Mouse (Mus musculus): Measurements from ENCODE around the gene Polr3b.

Gene Polr3b

GRCm38 (mm10) chr10:84710827-84711226 is 88.7 kb downstream of the Polr3b start:
- no peak for DNase-seq (ENCODE audit: low spot score)

- DNase-seq (ENCODE audit: low spot score): no peak
Measured at GRCm38 (mm10) chr10:84711479-84711878, 89.4 kb downstream of the Polr3b start.

- DNase-seq (ENCODE audit: low spot score): no peak
Measured at GRCm38 (mm10) chr10:84711940-84712339, 89.8 kb downstream of the Polr3b start.

- DNase-seq (ENCODE audit: low spot score): no peak
Measured at GRCm38 (mm10) chr10:84712532-84712931, 90.4 kb downstream of the Polr3b start.

- DNase-seq (ENCODE audit: low spot score): no peak
Measured at GRCm38 (mm10) chr10:84713043-84713442, 91.0 kb downstream of the Polr3b start.

GRCm38 (mm10) chr10:84715639-84716038 is 93.5 kb downstream of the Polr3b start:
- DNase-seq (ENCODE audit: low spot score): no peak

- DNase-seq (ENCODE audit: low spot score): no peak
Measured at GRCm38 (mm10) chr10:84716581-84716980, 94.5 kb downstream of the Polr3b start.

- DNase-seq (ENCODE audit: low spot score): no peak
Measured at GRCm38 (mm10) chr10:84722711-84723110, 100.6 kb downstream of the Polr3b start.

- no peak for DNase-seq (ENCODE audit: low spot score)
Measured at GRCm38 (mm10) chr10:84727005-84727404, 104.9 kb downstream of the Polr3b start.

- no peak for DNase-seq (ENCODE audit: low spot score)
Measured at GRCm38 (mm10) chr10:84727760-84728159, 105.7 kb downstream of the Polr3b start.

GRCm38 (mm10) chr10:84730078-84730477 is 108.0 kb downstream of the Polr3b start:
- DNase-seq (ENCODE audit: low spot score): no peak

GRCm38 (mm10) chr10:84730956-84731355 is 108.9 kb downstream of the Polr3b start:
- no peak for DNase-seq (ENCODE audit: low spot score)

GRCm38 (mm10) chr10:84733511-84733910 is 111.4 kb downstream of the Polr3b start:
- DNase-seq (ENCODE audit: low spot score): no peak

- no peak for DNase-seq (ENCODE audit: low spot score)
Measured at GRCm38 (mm10) chr10:84754851-84755785, 133.0 kb downstream of the Polr3b start.

GRCm38 (mm10) chr10:84755786-84756203 is 133.7 kb downstream of the Polr3b start, which contains the start of gene Rfx4:
TSS of gene Rfx4 (plus strand) at chr10:84756062.
- no peak for DNase-seq (ENCODE audit: low spot score)

- DNase-seq (ENCODE audit: low spot score): peak; percentile 44
Measured at GRCm38 (mm10) chr10:84756435-84757095, 134.5 kb downstream of the Polr3b start.

GRCm38 (mm10) chr10:84757426-84758199 is 135.5 kb downstream of the Polr3b start:
- peak; percentile 79 for DNase-seq (ENCODE audit: low spot score)

GRCm38 (mm10) chr10:84758200-84758468 is 136.0 kb downstream of the Polr3b start:
- DNase-seq (ENCODE audit: low spot score): no peak

- DNase-seq (ENCODE audit: low spot score): peak; percentile 24
Measured at GRCm38 (mm10) chr10:84758483-84759431, 136.7 kb downstream of the Polr3b start.

GRCm38 (mm10) chr10:84759511-84760117 is 137.5 kb downstream of the Polr3b start:
- DNase-seq (ENCODE audit: low spot score): no peak

All from yolk sac, embryonic 10.5 days (tissue).